Mouse (Mus musculus) MEL-GATA-1-ER (cell line): ENCODE data around the gene Cyp4a29.
"Not testable (repeated sequence)": the region's sequence is repeated elsewhere in the genome, so short reads cannot be mapped to it uniquely, and the experiment has no call there.

Experiments
- DNase-seq: peaks from one replicate; pipeline ENCODE4 v3.0.0-alpha.2; 2012; ENCODE audit warnings: low read depth; ENCODE audit errors: extremely low read depth

Cyp4a29 gene

GRCm38 (mm10) chr4:115241784-115242183 lies at the start of gene Cyp4a29:
TSS of gene Cyp4a29 (plus strand) at chr4:115242084.
- no peak for DNase-seq

- not testable (repeated sequence) for DNase-seq
Measured at GRCm38 (mm10) chr4:115232901-115233300, 9.0 kb upstream of the Cyp4a29 start.

GRCm38 (mm10) chr4:115236462-115237096 lies 5.3 kb upstream of the Cyp4a29 start:
- DNase-seq, result no peak

GRCm38 (mm10) chr4:115264687-115265569 lies 23.0 kb downstream of the Cyp4a29 start:
- not testable (repeated sequence) for DNase-seq

GRCm38 (mm10) chr4:115278215-115278982 lies 36.5 kb downstream of the Cyp4a29 start:
- DNase-seq, result not testable (repeated sequence)

- DNase-seq, result no peak
Measured at GRCm38 (mm10) chr4:115280342-115280741, 38.5 kb downstream of the Cyp4a29 start.

GRCm38 (mm10) chr4:115280779-115281178 lies 38.9 kb downstream of the Cyp4a29 start:
- not testable (repeated sequence) for DNase-seq

- not testable (repeated sequence) for DNase-seq
Measured at GRCm38 (mm10) chr4:115281231-115281767, 39.4 kb downstream of the Cyp4a29 start.

GRCm38 (mm10) chr4:115298746-115299145 lies 56.9 kb downstream of the Cyp4a29 start, which contains the start of gene Cyp4a12a:
TSS of gene Cyp4a12a (plus strand) at chr4:115299046.
- not testable (repeated sequence) for DNase-seq
